Mouse (Mus musculus) thymus, adult 2 months (tissue): ENCODE results near the gene Map2.

ENCODE experiments used
- CTCF ChIP-seq: fragments of 200-500 bp; IDR thresholded peaks from 2 replicates; pipeline ENCODE4 v1.5.1; 2012; ENCODE audit warnings: mild to moderate bottlenecking, control low read depth, low read length, moderate library complexity, borderline replicate concordance; ENCODE audit not compliant: control insufficient read depth, poor library complexity, insufficient read depth; ENCODE audit errors: extremely low read depth
- POLR2A ChIP-seq: fragments of 200-500 bp; IDR thresholded peaks from 2 replicates; pipeline ENCODE4 v1.6.1; 2012; ENCODE audit warnings: mild to moderate bottlenecking, low read length, control low read depth, moderate library complexity; ENCODE audit not compliant: control insufficient read depth, poor library complexity, insufficient read depth; ENCODE audit errors: extremely low read depth

GRCm38 (mm10) chr1:66175041-66175665 is at the start of gene Map2:
- TF ChIP-seq CTCF (no peak), POLR2A (no peak)
